Mouse (Mus musculus) ES-E14 (cell line): ENCODE measurements around the gene Dars2.

ENCODE experiments used
- HCFC1 ChIP-seq: IDR thresholded peaks from 2 replicates; pipeline ENCODE4 v1.6.1; 2012; ENCODE audit warnings: low read length, inconsistent platforms, borderline replicate concordance; ENCODE audit not compliant: insufficient read depth
- ZC3H11A ChIP-seq: IDR thresholded peaks from 2 replicates; pipeline ENCODE4 v1.6.1; 2012; ENCODE audit warnings: low read depth, mild to moderate bottlenecking, inconsistent platforms, low read length, borderline replicate concordance

DNA sequence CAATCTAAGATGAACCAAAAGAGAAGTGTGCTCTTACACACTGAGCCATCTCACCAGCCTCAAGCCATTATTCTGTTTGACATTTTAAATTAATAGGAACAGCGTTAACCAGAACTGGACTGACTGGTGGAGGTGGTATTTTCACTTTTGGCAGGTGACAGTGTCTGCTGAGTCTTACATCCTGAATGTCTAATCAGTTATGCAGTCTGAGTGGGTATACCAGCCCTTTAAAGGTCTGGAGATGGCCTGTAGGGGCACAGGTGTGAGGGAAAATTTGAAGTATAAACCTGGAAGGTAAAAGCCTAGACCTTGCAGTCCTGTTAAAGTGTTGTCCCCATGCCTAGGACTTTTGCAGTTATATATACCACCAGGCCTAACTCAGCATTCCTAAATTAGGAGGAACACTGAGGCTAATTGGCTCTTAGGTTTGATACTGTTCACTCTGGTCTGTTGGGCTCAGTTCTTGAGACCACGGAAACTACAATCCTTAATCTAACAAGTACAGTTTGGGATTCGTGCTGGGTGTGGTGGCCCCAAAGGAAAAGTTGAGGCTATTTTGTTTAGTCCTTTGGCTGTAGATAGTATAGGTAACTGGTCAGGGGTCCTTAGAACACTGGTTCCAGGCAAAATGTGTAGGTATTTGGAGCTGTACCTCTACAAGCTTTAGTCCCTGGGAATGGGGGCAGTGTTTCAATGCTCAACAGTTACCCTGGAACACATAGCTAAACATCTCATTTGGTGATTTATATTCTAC lies 31.3 kb downstream of the Dars2 start:
- TF ChIP-seq ZC3H11A = no peak
- no peak for TF ChIP-seq HCFC1
